Mouse (Mus musculus) limb, embryonic 15.5 days (tissue): ENCODE results near the gene Pank4. TPM values are rescaled to one million over a fixed set of nuclear protein-coding genes. Genes with fewer than 3 reads are reported as not detected.

Experiments used
- ATAC-seq: fragments of 200-750 bp; cut with Nextera tagmentation; 2 replicates; pipeline ENCODE4 v1.8.0; 2017; ENCODE audit warnings: low read depth, moderate TSS enrichment; ENCODE audit not compliant: insufficient number of reproducible peaks, low FRiP score, low TSS enrichment
- H3K27ac ChIP-seq: fragments of 300-500 bp; sonication (generic); 2 replicates; pipeline ENCODE4 v1.5.1; 2015; ENCODE audit warnings: moderate library complexity, mild to moderate bottlenecking, inconsistent platforms
- H3K27me3 ChIP-seq: fragments of 300-500 bp; sonication (generic); 2 replicates; pipeline ENCODE4 v1.6.1; 2015; ENCODE audit warnings: inconsistent platforms
- H3K36me3 ChIP-seq: fragments of 300-500 bp; sonication (generic); 2 replicates; pipeline ENCODE4 v1.6.1; 2015; ENCODE audit warnings: inconsistent platforms
- H3K4me1 ChIP-seq: fragments of 300-500 bp; sonication (generic); 2 replicates; pipeline ENCODE4 v1.6.1; 2015; ENCODE audit warnings: inconsistent platforms
- H3K4me2 ChIP-seq: fragments of 300-500 bp; sonication (generic); 2 replicates; pipeline ENCODE4 v1.6.1; 2015; ENCODE audit warnings: mild to moderate bottlenecking, inconsistent platforms
- H3K4me3 ChIP-seq: fragments of 300-500 bp; sonication (generic); 2 replicates; pipeline ENCODE4 v1.5.1; 2015; ENCODE audit warnings: mild to moderate bottlenecking, inconsistent platforms
- H3K9ac ChIP-seq: fragments of 300-500 bp; sonication (generic); 2 replicates; pipeline ENCODE4 v1.6.1; 2015; ENCODE audit warnings: inconsistent platforms
- H3K9me3 ChIP-seq: fragments of 300-500 bp; sonication (generic); 2 replicates; pipeline ENCODE4 v1.6.1; 2016; ENCODE audit warnings: inconsistent platforms
- WGBS: fragments of 180-500 bp; shearing (Covaris S2); methylation state at CpG from one replicate; pipeline ENCODE4 v1.1.7; 2015; 5-methylcytosine and 5-hydroxymethylcytosine counted together
- polyA plus RNA-seq: library from polyadenylated mRNA; unstranded; fragments of >200 nt; fragmentation: Nextera tagmentation; extraction: Ambion mirVana; gene quantifications from 2 replicates; pipeline ENCODE4 v1.2.1, GENCODE M21; 2015

The Pank4 gene
- polyA plus RNA-seq, 1 experiment from 2014 or later = 38.6 TPM

DNA sequence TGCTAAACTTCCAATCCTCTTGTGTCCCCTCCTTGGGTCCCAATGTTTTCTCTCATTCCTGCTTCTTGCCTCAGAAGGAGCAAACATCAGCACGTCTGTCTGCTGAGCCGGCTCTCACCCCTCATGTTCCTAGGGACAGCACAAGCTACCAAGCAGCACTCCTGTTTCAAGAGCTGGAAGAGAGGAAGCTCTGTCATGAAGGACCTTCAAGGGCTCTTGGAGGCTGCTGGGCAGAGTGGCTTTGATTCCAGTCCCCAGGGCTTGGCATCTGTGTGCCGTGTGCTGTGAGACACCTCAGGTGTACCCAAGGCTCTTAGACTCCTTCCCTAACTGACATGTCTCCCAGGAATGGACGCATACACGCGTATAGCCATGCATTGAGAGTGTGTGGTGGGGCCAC is 17.2 kb downstream of the Pank4 start:
- no peak overlapping the region for H3K4me3 ChIP-seq
- H3K9me3 ChIP-seq = no peaks in the 10 kb centered on the region
- no peak overlapping the region for H3K4me2 ChIP-seq
- peaks cover 10% of the 10 kb centered on the region for H3K4me1 ChIP-seq
- H3K36me3 ChIP-seq = peaks cover 54% of the 10 kb centered on the region
- H3K9ac ChIP-seq = no peak overlapping the region
- 88% methylated on average over 6 of the region's 6 CpGs for WGBS
- ATAC-seq = no peak
- H3K27me3 ChIP-seq = peaks cover 15% of the 10 kb centered on the region; the same call in 1 of the 2 replicates
- H3K27ac ChIP-seq = no peak overlapping the region

GRCm38 (mm10) chr4:154981530-154981929 is 17.6 kb downstream of the Pank4 start:
- no peak for ATAC-seq
- 48% methylated on average over 7 of the region's 7 CpGs for WGBS
- H3K4me3 ChIP-seq = no peak overlapping the region

DNA sequence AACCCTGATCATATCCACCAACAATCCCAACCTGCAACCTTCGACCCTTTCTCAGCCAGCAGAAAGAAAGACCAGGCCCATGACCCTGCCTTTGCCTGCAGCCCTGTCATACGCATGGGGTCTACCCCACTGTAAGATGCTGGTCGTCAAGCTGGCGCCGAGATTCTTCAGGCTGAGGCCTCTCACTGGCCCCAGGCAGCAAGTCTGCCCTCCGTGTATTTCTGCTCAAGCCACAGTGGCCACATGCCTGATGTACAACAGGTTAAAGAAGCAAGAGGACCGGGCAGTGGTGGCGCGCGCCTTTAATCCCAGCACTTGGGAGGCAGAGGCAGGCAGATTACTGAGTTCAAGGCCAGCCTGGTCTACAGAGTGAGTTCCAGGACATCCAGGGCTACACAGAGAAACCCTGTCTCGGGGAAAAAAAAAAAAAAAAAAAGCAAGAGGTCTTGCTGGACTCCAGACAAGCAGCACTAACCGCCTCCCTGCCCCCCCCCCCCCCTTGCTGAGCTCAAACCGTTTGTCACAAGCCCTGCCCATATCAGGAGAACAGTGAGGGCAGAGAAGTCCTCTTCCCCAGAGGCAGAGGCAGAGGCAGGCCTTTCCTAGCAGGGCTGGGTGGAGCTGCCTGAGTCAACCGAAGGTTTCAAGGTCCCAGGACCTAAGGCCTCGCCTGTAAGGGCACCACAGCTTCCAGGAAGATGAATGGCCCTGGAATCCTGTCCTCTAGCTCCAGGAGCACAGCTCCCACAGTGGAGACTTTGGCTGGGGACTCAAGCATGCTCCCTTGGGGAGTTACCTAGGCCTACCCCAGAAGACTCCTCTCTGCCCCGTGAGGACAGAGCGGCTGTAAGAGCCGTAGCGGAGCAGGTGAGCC is 18.6 kb downstream of the Pank4 start:
- Histone ChIP-seq H3K9ac (no peak overlapping the region), H3K4me2 (no peak overlapping the region), H3K4me1 (peaks cover 15% of the 10 kb centered on the region), H3K27me3 (peaks cover 15% of the 10 kb centered on the region; the same call in 1 of the 2 replicates), H3K9me3 (no peaks in the 10 kb centered on the region), H3K36me3 (peaks cover 40% of the 10 kb centered on the region), H3K27ac (no peak overlapping the region), H3K4me3 (no peak overlapping the region)
- WGBS = 76% methylated on average over 19 of the region's 19 CpGs
- ATAC-seq = no peak

More at GRCm38 (mm10) chr4:154981530-154981929, 17.6 kb downstream of the Pank4 start:
- H3K36me3 ChIP-seq = peaks cover 49% of the 10 kb centered on the region
- H3K4me1 ChIP-seq = peaks cover 15% of the 10 kb centered on the region
- no peak overlapping the region for H3K27ac ChIP-seq
- no peak overlapping the region for H3K9ac ChIP-seq
- H3K4me2 ChIP-seq = no peak overlapping the region
- no peaks in the 10 kb centered on the region for H3K9me3 ChIP-seq
- peaks cover 15% of the 10 kb centered on the region; the same call in 1 of the 2 replicates for H3K27me3 ChIP-seq

- H3K4me3 ChIP-seq = no peak overlapping the region
- WGBS = 27% methylated on average over 24 of the region's 24 CpGs
- no peak overlapping the region for H3K9ac ChIP-seq
- no peak overlapping the region for H3K27ac ChIP-seq
- H3K4me1 ChIP-seq = peaks cover 15% of the 10 kb centered on the region
- peaks cover 15% of the 10 kb centered on the region; the same call in 1 of the 2 replicates for H3K27me3 ChIP-seq
- no peaks in the 10 kb centered on the region for H3K9me3 ChIP-seq
- H3K36me3 ChIP-seq = peaks cover 27% of the 10 kb centered on the region
- no peak overlapping the region for H3K4me2 ChIP-seq
- no peak for ATAC-seq
Observed at GRCm38 (mm10) chr4:154983767-154984166, 19.8 kb downstream of the Pank4 start.

- Histone ChIP-seq H3K9ac (no peak overlapping the region), H3K4me2 (no peak overlapping the region)
- WGBS = 86% methylated on average over 5 of the region's 5 CpGs
Observed at GRCm38 (mm10) chr4:154985151-154985777, 21.3 kb downstream of the Pank4 start.

DNA sequence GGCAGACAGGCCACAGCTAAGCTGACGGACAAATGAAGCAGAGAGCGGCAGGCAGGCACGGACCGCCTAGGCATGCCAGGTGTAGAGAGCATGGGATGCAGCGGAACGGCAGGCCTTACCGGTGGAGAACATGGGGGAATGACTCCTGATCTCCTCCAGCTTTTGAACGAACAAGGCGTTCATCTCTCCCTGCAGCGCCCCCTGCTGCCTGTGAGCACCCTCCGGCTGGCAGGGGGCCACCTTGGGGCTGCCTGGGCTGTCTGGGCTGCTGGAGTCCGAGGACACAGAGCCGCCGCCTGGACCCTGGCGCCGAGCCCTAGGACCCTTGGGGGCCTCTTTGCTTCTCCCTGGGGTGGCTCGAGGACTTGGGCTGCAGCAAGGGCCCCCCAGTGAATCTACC is 22.2 kb downstream of the Pank4 start:
- peak overlapping the region; percentile 40 for H3K4me2 ChIP-seq
- H3K27ac ChIP-seq = no peak overlapping the region
- H3K4me1 ChIP-seq = peaks cover 15% of the 10 kb centered on the region
- H3K4me3 ChIP-seq = peak overlapping the region; percentile 22; the same call in 1 of the 2 replicates
- H3K9me3 ChIP-seq = no peaks in the 10 kb centered on the region
- 17% methylated on average over 17 of the region's 17 CpGs for WGBS
- H3K27me3 ChIP-seq = peaks cover 15% of the 10 kb centered on the region; the same call in 1 of the 2 replicates
- no peak for ATAC-seq
- peaks cover 4% of the 10 kb centered on the region for H3K36me3 ChIP-seq
- H3K9ac ChIP-seq = no peak overlapping the region

More at GRCm38 (mm10) chr4:154985151-154985777, 21.3 kb downstream of the Pank4 start:
- no peaks in the 10 kb centered on the region for H3K9me3 ChIP-seq
- no peak overlapping the region for H3K4me3 ChIP-seq
- peaks cover 12% of the 10 kb centered on the region for H3K36me3 ChIP-seq
- H3K27ac ChIP-seq = no peak overlapping the region
- ATAC-seq = no peak
- peaks cover 15% of the 10 kb centered on the region; the same call in 1 of the 2 replicates for H3K27me3 ChIP-seq
- peaks cover 15% of the 10 kb centered on the region for H3K4me1 ChIP-seq

GRCm38 (mm10) chr4:154986750-154987149 is 22.8 kb downstream of the Pank4 start:
- no peak overlapping the region for H3K9ac ChIP-seq
- WGBS = 76% methylated on average over 15 of the region's 15 CpGs
- no peak overlapping the region for H3K27ac ChIP-seq
- no peaks in the 10 kb centered on the region for H3K9me3 ChIP-seq
- no peaks in the 10 kb centered on the region for H3K36me3 ChIP-seq
- no peak overlapping the region for H3K4me3 ChIP-seq
- ATAC-seq = no peak
- peaks cover 15% of the 10 kb centered on the region; the same call in 1 of the 2 replicates for H3K27me3 ChIP-seq
- peaks cover 15% of the 10 kb centered on the region for H3K4me1 ChIP-seq
- no peak overlapping the region for H3K4me2 ChIP-seq

DNA sequence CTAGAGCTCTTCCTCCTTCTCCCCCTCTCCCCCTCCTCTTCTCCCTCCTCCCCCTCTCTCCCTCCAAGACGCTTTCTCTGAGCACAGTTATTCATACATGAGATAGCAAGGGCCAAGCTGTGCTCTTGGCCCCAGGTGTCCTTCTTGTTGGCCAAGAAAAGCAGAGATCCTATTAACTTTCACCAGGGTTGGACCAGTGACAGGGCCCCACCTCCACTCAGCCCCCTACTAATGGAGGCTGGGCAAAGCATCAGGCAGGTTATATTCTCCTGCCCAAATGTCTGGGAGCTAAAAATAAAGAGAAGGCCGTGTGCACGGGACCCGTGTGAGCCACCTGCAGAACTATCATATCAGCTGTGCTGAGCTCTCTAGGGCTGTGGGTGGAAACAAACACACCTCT is 31.0 kb downstream of the Pank4 start:
- Histone ChIP-seq H3K9me3 (no peaks in the 10 kb centered on the region), H3K36me3 (no peaks in the 10 kb centered on the region), H3K4me2 (no peak overlapping the region), H3K27me3 (no peaks in the 10 kb centered on the region), H3K9ac (no peak overlapping the region), H3K27ac (no peak overlapping the region), H3K4me3 (no peak overlapping the region), H3K4me1 (peaks cover 12% of the 10 kb centered on the region)
- no peak for ATAC-seq
- 69% methylated on average over 4 of the region's 4 CpGs for WGBS

DNA sequence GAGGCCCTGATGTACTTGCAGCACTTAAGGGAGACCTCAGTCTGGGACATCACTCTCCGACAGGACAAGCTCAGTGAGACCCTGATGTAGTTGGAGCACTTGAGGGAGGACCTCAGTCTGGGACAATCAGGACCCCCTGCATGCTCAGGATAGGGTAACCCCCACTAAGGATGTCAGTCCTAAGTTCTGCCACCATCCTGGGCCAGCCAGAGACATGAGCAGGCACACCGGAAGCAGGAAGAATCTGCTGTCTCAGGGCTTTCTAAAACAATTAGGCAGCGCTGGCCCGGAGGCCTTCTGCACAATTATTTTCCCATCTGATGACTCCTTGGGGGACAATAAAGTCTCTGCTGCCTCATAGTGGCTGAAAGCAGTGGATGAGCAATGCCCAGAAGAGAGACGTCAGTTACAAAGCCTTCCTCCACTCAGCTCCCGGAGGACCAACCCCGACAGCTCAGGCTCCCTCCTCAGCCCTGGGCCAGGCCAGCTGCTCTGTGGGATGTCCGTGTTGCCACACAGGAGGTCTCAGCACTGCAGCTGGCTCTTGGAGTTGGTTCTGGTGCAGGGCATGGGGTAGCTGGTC is 32.7 kb downstream of the Pank4 start:
- H3K9ac ChIP-seq = no peak overlapping the region
- H3K4me1 ChIP-seq = peaks cover 12% of the 10 kb centered on the region
- H3K36me3 ChIP-seq = no peaks in the 10 kb centered on the region
- H3K4me3 ChIP-seq = no peak overlapping the region
- H3K27me3 ChIP-seq = no peaks in the 10 kb centered on the region
- 30% methylated on average over 8 of the region's 8 CpGs for WGBS
- H3K4me2 ChIP-seq = no peak overlapping the region
- H3K9me3 ChIP-seq = no peaks in the 10 kb centered on the region
- ATAC-seq = no peak
- H3K27ac ChIP-seq = no peak overlapping the region

DNA sequence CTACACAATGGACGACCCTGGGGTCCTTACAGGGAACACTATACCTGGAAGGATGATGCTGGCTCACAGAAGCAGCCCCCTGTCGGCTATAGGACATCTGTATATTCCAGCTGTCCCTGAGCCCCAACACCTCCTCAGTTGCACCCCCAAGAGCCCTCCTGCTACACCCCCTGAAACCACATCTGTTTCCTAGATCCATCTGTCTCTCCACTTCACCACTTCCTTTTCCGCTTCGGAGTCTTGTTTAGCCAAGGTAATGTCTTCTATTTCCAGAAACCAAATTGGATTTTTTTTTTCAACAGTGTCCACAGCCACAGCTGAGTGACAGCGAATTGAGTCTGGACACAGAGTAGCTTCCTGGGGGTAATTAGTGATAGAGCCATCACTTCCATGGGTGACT is 35.5 kb downstream of the Pank4 start:
- H3K4me2 ChIP-seq = no peak overlapping the region
- no peaks in the 10 kb centered on the region for H3K27me3 ChIP-seq
- H3K4me1 ChIP-seq = peaks cover 8% of the 10 kb centered on the region
- no peak overlapping the region for H3K27ac ChIP-seq
- H3K4me3 ChIP-seq = no peak overlapping the region
- no peak overlapping the region for H3K9ac ChIP-seq
- WGBS = 76% methylated on average over 5 of the region's 5 CpGs
- no peaks in the 10 kb centered on the region for H3K36me3 ChIP-seq
- no peak for ATAC-seq
- no peaks in the 10 kb centered on the region for H3K9me3 ChIP-seq

- Histone ChIP-seq H3K9me3 (no peaks in the 10 kb centered on the region), H3K9ac (no peak overlapping the region), H3K4me2 (no peak overlapping the region), H3K4me1 (no peaks in the 10 kb centered on the region), H3K4me3 (no peak overlapping the region), H3K27ac (no peak overlapping the region), H3K36me3 (no peaks in the 10 kb centered on the region), H3K27me3 (no peaks in the 10 kb centered on the region)
- no peak for ATAC-seq
- WGBS = 89% methylated on average over 3 of the region's 3 CpGs
Observed at GRCm38 (mm10) chr4:155005278-155005677, 41.4 kb downstream of the Pank4 start.

- ATAC-seq = no peak
Observed at GRCm38 (mm10) chr4:155006296-155006695, 42.4 kb downstream of the Pank4 start.

More at GRCm38 (mm10) chr4:155006296-155006695, 42.4 kb downstream of the Pank4 start:
- Histone ChIP-seq H3K4me1 (no peaks in the 10 kb centered on the region), H3K9ac (no peak overlapping the region), H3K27ac (no peak overlapping the region), H3K36me3 (no peaks in the 10 kb centered on the region), H3K4me2 (no peak overlapping the region), H3K27me3 (no peaks in the 10 kb centered on the region), H3K9me3 (no peaks in the 10 kb centered on the region), H3K4me3 (no peak overlapping the region)
- WGBS = 41% methylated on average over 10 of the region's 10 CpGs
